Mouse (Mus musculus) myocyte (in vitro differentiated cells): ENCODE measurements around the gene Egflam. TPM values are rescaled to one million over a fixed set of nuclear protein-coding genes. Genes with fewer than 3 reads are reported as not detected.

Experiments
- H3K27me3 ChIP-seq: one replicate; pipeline ENCODE4 v1.6.1; 2011; ENCODE audit not compliant: control insufficient read depth, insufficient read depth, insufficient read length
- H3K36me3 ChIP-seq: one replicate; pipeline ENCODE4 v1.6.1; 2011; ENCODE audit not compliant: control insufficient read depth, insufficient read depth
- H3K4me2 ChIP-seq: one replicate; pipeline ENCODE4 v1.6.1; 2011; ENCODE audit warnings: low read depth, control low read depth
- H3K4me3 ChIP-seq: one replicate; pipeline ENCODE4 v1.5.1; 2011; ENCODE audit warnings: mild to moderate bottlenecking, control low read depth, moderate library complexity
- H3K79me2 ChIP-seq: one replicate; pipeline ENCODE4 v1.6.1; 2011; ENCODE audit not compliant: control insufficient read depth, insufficient read depth
- H3ac ChIP-seq: one replicate; pipeline ENCODE4 v1.6.1; 2011; ENCODE audit not compliant: control insufficient read depth, insufficient read length
- CEBPB ChIP-seq: IDR thresholded peaks from 2 replicates; pipeline ENCODE4 v1.6.1; 2011; ENCODE audit warnings: mild to moderate bottlenecking, moderate library complexity; ENCODE audit not compliant: poor library complexity, insufficient read depth, severe bottlenecking
- E2F4 ChIP-seq: IDR thresholded peaks from one replicate; pipeline ENCODE4 v1.6.1; 2011; ENCODE audit warnings: mild to moderate bottlenecking, control low read depth, moderate library complexity; ENCODE audit not compliant: insufficient read depth
- MAX ChIP-seq: IDR thresholded peaks from one replicate; pipeline ENCODE4 v1.6.1; 2011; ENCODE audit warnings: low read depth, mild to moderate bottlenecking, control low read depth
- MYOD1 ChIP-seq, 3 experiments: IDR thresholded peaks; one replicate each; pipeline ENCODE4 v1.6.1; 2011; ENCODE audit warnings: control low read depth in 2 of 3, low read depth in 2 of 3, mild to moderate bottlenecking in 2 of 3, moderate library complexity in 1 of 3; ENCODE audit not compliant: insufficient read length in 2 of 3, control insufficient read depth in 1 of 3
- MYOG ChIP-seq, 3 experiments: IDR thresholded peaks; one replicate each; pipeline ENCODE4 v1.6.1; 2011; ENCODE audit warnings: control low read depth in 2 of 3, low read depth in 2 of 3, mild to moderate bottlenecking in 2 of 3; ENCODE audit not compliant: insufficient read length in 2 of 3, control insufficient read depth in 1 of 3, insufficient read depth in 1 of 3
- POLR2A ChIP-seq: IDR thresholded peaks from one replicate; pipeline ENCODE4 v1.6.1; 2011; ENCODE audit warnings: low read depth, mild to moderate bottlenecking, control low read depth, moderate library complexity; ENCODE audit not compliant: insufficient read length
- POLR2AphosphoS2 ChIP-seq: IDR thresholded peaks from one replicate; pipeline ENCODE4 v1.6.1; 2011; ENCODE audit warnings: low read depth, control low read depth; ENCODE audit not compliant: insufficient read length
- REST ChIP-seq: IDR thresholded peaks from one replicate; pipeline ENCODE4 v1.6.1; 2011; ENCODE audit warnings: mild to moderate bottlenecking, control low read depth, moderate library complexity; ENCODE audit not compliant: insufficient read depth, insufficient read length
- SRF ChIP-seq: IDR thresholded peaks from one replicate; pipeline ENCODE4 v1.6.1; 2011; ENCODE audit warnings: low read depth; ENCODE audit not compliant: control insufficient read depth, insufficient read length
- TCF12 ChIP-seq: IDR thresholded peaks from one replicate; pipeline ENCODE4 v1.6.1; 2011; ENCODE audit warnings: mild to moderate bottlenecking, control low read depth; ENCODE audit not compliant: poor library complexity, insufficient read depth, severe bottlenecking
- TCF3 ChIP-seq: IDR thresholded peaks from one replicate; pipeline ENCODE4 v1.6.1; 2011; ENCODE audit warnings: low read depth, control low read depth; ENCODE audit not compliant: insufficient read length
- USF1 ChIP-seq: IDR thresholded peaks from one replicate; pipeline ENCODE4 v1.6.1; 2011; ENCODE audit warnings: low read depth, mild to moderate bottlenecking, control low read depth, moderate library complexity
- polyA plus RNA-seq: library from polyadenylated mRNA; unstranded; fragments of >200 nt; fragmentation: generic; extraction: Trizol; gene quantifications from one replicate; pipeline ENCODE4 v1.2.1, GENCODE M21; 2012; ENCODE audit warnings: missing spikeins

The Egflam gene
- polyA plus RNA-seq, 1 experiment, result 0.16 TPM

DNA sequence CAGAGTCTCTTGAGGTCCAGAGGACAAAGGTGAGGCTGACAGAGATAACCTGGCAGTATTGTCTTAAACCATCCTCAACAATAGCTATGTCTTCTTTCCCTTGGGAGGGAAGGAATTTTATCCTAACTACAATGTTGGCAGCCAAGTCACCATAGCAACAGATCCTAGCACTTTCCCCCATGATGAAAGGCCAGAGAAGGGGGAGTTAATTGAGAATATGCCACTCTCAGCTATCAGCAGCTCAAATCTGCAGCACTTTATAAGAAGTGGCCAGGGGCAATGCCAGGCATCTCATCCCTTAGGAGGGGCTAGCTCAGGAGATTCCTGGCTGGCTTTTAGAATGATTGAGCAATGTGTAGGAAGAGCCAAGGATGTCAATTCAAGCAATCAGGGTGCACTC is 105.3 kb downstream of the Egflam start:
- Histone ChIP-seq H3K27me3 (no peaks in the 10 kb centered on the region), H3K36me3 (no peaks in the 10 kb centered on the region), H3K4me2 (no peak overlapping the region), H3K79me2 (no peaks in the 10 kb centered on the region), H3ac (no peak overlapping the region), H3K4me3 (no peak overlapping the region)
- no peak for TF ChIP-seq MYOD1 (IDR thresholded peaks at IDR 0.05; ENCODE audit: control insufficient read depth in 1 of 3, insufficient read length in 2 of 3, low read depth in 2 of 3)
- no peak for TF ChIP-seq TCF12
- TF ChIP-seq TCF3, result no peak
- no peak for TF ChIP-seq USF1
- no peak for TF ChIP-seq CEBPB
- TF ChIP-seq POLR2AphosphoS2, result no peak
- TF ChIP-seq MAX, result no peak
- TF ChIP-seq E2F4, result no peak
- TF ChIP-seq MYOG (IDR thresholded peaks at IDR 0.05; ENCODE audit: control insufficient read depth in 1 of 3, insufficient read depth in 1 of 3, insufficient read length in 2 of 3, low read depth in 2 of 3), result no peak
- no peak for TF ChIP-seq SRF
- no peak for TF ChIP-seq POLR2A
- no peak for TF ChIP-seq REST

DNA sequence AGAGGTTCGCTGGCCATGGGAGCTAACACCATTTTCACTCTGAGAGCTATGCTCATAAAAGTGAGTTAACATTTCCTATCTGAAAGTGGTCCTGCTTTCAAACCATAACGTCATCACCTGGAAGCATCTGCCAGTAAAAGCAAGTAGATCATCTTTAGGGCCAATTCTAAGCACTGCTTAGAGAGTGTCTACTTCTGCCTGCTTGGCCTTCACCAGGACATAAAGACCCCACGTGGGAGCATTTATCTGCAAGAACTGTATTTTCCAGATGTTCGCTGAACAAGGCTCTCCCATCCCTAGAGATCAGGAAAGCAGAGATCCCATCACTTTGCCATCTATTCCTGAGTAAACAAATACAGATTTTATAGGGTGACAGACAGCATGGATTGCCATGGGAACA is 108.2 kb downstream of the Egflam start:
- no peak overlapping the region for H3ac ChIP-seq
- no peaks in the 10 kb centered on the region for H3K36me3 ChIP-seq
- no peak for TF ChIP-seq MYOG (IDR thresholded peaks at IDR 0.05; ENCODE audit: control insufficient read depth in 1 of 3, insufficient read depth in 1 of 3, insufficient read length in 2 of 3, low read depth in 2 of 3)
- no peak for TF ChIP-seq CEBPB
- no peak for TF ChIP-seq E2F4
- no peak for TF ChIP-seq REST
- TF ChIP-seq MAX, result no peak
- TF ChIP-seq POLR2AphosphoS2, result no peak
- TF ChIP-seq USF1, result no peak
- TF ChIP-seq POLR2A, result no peak
- no peak for TF ChIP-seq SRF
- TF ChIP-seq MYOD1 (IDR thresholded peaks at IDR 0.05; ENCODE audit: control insufficient read depth in 1 of 3, insufficient read length in 2 of 3, low read depth in 2 of 3), result no peak
- TF ChIP-seq TCF3, result no peak
- no peak for TF ChIP-seq TCF12
- H3K4me3 ChIP-seq, result no peak overlapping the region
- H3K4me2 ChIP-seq, result no peak overlapping the region
- H3K79me2 ChIP-seq, result no peaks in the 10 kb centered on the region
- no peaks in the 10 kb centered on the region for H3K27me3 ChIP-seq

DNA sequence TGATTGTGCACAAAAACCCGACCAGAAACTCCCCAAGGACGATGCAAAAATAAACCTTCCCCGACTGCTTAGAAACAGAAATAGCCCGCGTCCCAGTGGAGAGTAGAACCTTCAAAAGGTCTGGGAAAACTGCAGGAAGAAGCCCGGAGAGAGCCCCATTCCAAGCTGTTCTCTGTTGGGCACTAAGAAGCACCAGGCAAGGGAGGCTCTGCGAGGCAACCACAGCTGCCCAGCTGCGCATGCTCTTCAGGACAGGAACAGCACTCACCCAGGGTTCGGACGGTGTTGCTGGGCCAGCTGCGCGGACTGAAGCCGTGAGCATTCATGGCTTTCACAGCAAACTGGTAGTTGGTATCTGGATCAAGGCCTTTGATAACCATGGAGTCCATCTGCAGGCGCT is 108.7 kb downstream of the Egflam start:
- Histone ChIP-seq H3K79me2 (no peaks in the 10 kb centered on the region), H3K36me3 (no peaks in the 10 kb centered on the region), H3ac (no peak overlapping the region), H3K4me2 (no peak overlapping the region), H3K4me3 (no peak overlapping the region), H3K27me3 (no peaks in the 10 kb centered on the region)
- TF ChIP-seq MYOG (IDR thresholded peaks at IDR 0.05; ENCODE audit: control insufficient read depth in 1 of 3, insufficient read depth in 1 of 3, insufficient read length in 2 of 3, low read depth in 2 of 3), result no peak

DNA sequence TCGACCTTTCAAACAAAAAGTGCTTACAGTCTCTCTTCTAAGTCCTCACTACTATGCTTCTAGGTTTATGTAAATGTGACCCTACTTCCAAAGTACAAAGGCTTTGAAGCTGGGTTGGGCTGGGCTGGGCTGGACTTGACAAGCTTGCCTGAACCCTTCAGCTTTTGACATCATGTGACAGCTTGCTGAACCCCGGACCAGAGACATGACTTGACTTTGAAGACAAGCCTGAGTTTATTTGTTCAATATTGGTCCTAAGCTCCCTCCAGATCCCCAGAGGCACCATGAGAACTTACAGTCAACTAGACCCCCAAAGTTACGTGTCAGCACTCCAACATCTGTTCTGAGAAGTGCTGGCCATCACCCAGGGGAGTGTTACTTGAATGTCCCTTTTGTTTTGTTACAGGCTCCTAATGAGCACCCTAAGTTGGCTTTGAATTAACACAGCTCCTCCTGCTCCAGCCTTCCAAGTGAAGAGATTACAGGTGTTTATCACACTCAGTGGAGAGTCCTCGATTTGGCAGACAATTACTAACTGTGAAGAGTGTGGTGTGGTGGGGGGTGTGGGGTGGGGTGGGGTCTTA is 109.3 kb downstream of the Egflam start:
- TF ChIP-seq REST (no peak), MYOD1 (IDR thresholded peaks at IDR 0.05; ENCODE audit: control insufficient read depth in 1 of 3, insufficient read length in 2 of 3, low read depth in 2 of 3) (no peak), TCF12 (no peak), SRF (no peak)
- no peaks in the 10 kb centered on the region for H3K79me2 ChIP-seq
- no peak overlapping the region for H3K4me2 ChIP-seq
- H3ac ChIP-seq, result no peak overlapping the region
- H3K36me3 ChIP-seq, result no peaks in the 10 kb centered on the region
- H3K4me3 ChIP-seq, result no peak overlapping the region
- no peaks in the 10 kb centered on the region for H3K27me3 ChIP-seq

DNA sequence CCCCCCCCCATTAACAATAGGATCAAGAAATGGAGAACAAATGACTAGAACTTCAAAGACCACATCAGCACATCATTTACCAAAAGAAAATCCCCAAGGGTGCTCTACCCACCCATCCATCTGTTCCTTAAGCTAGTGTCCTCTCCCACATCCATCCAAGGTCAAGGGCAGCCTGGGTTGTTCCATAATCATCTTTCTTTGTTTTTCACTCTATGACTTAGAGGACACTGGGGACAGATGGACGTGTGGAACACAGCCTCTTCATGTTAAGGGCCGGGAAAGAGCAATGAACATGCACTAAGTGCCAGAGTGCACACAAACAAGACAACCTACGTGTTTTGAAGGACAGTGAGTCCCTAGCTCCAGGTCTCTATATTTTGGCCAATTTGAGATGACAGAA is 110.3 kb downstream of the Egflam start:
- no peak overlapping the region for H3K4me3 ChIP-seq
- H3K36me3 ChIP-seq, result no peaks in the 10 kb centered on the region
- no peaks in the 10 kb centered on the region for H3K79me2 ChIP-seq
- no peaks in the 10 kb centered on the region for H3K27me3 ChIP-seq
- no peak overlapping the region for H3ac ChIP-seq
- H3K4me2 ChIP-seq, result no peak overlapping the region
- TF ChIP-seq USF1 (no peak), MYOD1 (IDR thresholded peaks at IDR 0.05; ENCODE audit: control insufficient read depth in 1 of 3, insufficient read length in 2 of 3, low read depth in 2 of 3) (no peak), MYOG (IDR thresholded peaks at IDR 0.05; ENCODE audit: control insufficient read depth in 1 of 3, insufficient read depth in 1 of 3, insufficient read length in 2 of 3, low read depth in 2 of 3) (no peak), TCF3 (no peak), SRF (no peak), MAX (no peak), POLR2AphosphoS2 (no peak)
